Mouse (Mus musculus) naive thymus-derived CD4-positive, alpha-beta T cell, adult 2 months (primary cell): ENCODE results near the gene Ssbp2.

Source experiments
- DNase-seq: peaks from one replicate; pipeline ENCODE4 v3.0.0-alpha.2; 2011; ENCODE audit warnings: low read depth

Ssbp2 gene

DNA sequence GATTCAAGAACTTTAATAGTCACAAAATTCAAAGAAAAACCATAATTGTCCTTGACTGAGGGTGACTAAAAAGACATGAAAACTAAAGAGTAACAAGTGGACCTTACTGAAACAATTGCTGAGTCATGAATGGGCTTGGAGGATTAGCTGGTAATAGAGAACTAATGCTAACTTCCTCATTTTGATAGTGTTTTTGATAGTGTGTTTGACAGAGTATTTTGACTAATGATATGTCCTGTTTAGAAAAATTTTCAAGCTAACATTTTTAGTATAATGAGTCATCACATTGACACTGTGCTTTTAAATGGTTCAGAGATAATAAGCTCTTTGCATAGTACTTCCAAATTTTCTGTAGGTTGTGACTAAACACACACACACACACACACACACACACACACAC is 267.8 kb downstream of the Ssbp2 start:
- DNase-seq = no peak

DNA sequence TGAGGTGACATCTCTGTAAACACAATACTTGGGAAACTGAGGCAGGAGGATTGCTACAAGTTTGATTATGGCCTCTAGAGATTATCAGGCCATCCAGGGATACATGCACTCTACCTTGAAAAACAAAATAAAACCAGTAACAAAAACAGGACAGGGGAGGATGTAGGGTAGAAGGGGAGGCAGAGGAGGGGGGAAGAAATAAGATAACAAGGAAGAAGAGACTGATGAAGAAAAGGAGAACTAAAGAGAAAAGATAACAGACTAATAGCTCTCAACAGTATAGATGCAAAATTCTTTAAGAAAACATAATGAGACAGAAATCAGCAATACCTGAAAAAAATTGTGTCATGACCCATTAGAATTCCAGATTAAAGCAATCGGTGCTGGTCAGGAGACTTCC is 277.1 kb downstream of the Ssbp2 start:
- DNase-seq = no peak

DNA sequence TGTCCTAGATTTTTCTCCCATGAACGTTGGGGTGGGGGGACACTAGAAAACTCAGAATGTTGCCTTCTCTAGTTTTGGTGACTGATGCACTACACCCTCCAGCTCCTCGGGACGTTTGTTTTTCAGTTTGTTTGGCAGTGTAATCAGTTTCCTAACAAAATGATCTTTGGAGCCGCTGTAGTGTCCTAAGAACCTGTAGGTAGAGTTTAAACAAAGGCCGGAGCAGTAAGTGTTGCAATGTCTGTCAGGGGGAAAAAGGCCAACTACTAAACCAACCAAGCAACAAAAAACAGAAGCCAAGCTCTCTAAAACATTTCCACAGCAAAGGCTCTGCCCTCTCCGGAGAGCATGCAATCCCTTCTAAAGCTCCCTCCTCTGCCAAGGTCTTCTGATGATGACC is 280.8 kb downstream of the Ssbp2 start:
- DNase-seq = no peak

DNA sequence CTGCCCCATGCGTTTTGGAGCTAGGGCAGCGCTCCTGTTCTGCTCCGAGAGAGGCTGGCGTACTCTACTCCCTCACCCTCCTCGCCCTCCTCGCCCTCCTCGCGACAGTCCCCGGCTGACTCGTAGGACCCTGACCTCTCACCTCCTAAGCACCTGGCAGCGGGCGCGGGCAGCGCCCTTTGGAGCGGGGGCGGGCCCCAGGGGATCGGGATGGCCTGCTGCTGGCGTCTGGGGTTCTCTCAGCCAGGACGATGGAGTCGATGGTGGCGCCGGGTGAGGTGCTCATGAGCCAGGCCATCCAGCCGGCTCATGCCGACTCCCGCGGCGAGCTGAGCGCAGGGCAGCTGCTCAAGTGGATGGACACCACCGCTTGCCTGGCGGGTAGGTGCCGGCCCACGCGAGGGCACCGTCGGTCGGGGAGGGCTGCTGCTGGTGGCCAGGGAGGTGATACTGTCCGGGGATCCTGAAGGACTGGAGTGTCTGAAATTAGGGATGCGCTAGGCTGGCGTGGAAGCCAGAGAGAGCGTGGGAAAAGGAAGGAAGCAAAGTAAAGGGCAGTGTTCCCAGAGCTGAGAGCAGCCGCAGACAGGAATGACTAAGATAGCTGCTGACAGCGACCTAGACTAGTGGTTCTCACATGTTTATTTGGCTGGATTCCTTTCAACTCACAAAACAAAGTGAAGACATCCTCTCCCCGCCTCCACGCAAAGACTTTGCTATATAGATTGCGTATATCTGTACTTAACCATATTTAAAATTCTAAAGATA is 281.4 kb downstream of the Ssbp2 start, which contains the start of gene Acot12:
Acot12 (plus strand) TSS at position 233 of the 768 bp plus-strand sequence.
- no peak for DNase-seq

DNA sequence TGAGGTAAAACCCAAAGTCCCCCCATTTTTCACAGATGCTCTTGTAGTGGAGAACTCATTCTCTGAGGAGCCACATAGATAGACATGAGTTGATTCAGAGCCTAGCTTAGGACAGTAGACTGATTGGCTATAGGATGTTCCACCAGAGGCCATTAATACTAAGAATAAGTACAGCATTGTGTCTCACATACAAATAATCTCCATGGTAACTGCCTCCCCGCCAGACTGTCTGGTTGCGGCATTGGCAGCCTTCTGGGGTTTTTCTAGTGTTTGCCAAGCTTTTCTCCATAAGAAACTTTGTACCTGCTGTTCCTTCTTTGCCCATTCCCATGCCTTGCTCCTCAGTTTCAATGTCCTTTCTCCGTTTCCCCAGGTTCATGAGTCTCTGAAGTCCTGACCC is 283.1 kb downstream of the Ssbp2 start:
- no peak for DNase-seq

DNA sequence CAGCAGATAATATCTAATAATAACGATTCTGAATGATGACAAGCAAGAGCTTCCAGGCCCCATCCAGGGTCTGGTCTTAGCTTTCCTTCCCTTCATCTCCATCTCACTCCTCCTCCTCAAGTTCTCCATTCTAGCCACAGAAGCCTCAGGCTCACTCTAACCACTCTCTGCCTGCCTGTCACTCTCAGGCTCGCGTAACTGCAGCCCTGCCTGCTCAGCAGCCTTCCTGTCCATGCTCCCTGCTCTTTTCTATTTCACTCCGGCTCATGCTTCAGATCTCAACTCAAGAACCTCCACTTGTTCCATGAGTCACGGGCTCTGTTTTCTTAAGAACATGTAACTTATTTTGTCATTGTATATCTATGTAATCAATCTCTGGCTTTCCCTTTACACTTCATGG is 286.4 kb downstream of the Ssbp2 start:
- DNase-seq = no peak

DNA sequence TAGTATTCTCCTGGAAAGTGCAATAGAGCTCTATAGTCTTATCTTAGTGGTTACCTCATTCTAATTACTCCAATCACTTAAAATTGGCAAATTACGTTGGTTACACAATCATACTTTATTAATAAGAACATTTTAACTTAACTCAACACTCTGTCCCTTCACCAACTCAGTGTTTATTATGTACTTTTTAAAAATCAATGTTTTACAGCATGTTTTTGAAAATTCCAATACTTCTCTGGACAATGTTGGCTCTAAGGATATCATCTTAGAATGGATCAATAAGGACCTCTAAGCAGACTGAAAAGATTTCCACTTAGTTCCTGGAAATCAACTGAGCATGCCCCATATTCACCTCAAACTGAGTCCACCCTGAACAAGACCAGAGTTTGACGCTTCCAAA is 288.3 kb downstream of the Ssbp2 start:
- DNase-seq = no peak

DNA sequence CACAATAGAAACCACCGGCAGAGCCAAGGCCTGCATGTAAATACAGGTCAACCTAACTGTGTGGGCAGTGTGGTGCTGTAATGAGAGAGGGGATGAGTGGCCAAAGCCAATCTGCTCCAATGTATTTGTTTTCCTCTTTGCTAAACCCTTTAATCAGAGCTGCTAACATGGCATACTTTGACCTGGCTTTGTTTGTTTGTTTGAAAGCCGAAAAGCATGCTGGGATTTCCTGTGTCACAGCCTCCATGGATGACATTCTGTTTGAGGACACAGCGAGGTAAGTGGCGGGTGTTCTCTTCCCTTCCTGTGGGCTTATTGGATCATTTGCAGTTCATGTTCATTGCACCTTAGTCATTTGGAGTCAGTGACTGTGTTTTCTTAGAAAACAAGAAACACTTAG is 289.9 kb downstream of the Ssbp2 start:
- DNase-seq = no peak
